Mouse (Mus musculus): ENCODE measurements around the gene Defb11. TPM values are rescaled to one million over a fixed set of nuclear protein-coding genes. Genes with fewer than 3 reads are reported as not detected.

Defb11 gene
- total RNA-seq (2023) = not detected

GRCm38 (mm10) chr8:21906290-21906689 lies at the start of gene Defb11:
Gene Defb11, minus strand, starts transcription at chr8:21906412.

GRCm38 (mm10) chr8:21946462-21946861 lies 40.2 kb upstream of the Defb11 start, which contains the start of gene Defb13:
Gene Defb13, plus strand, starts transcription at chr8:21946762.

GRCm38 (mm10) chr8:21938052-21938451 lies 31.8 kb upstream of the Defb11 start, which contains the start of gene Defb35:
Gene Defb35, plus strand, starts transcription at chr8:21938352.

GRCm38 (mm10) chr8:21932610-21933009 lies 26.4 kb upstream of the Defb11 start, which contains the start of gene Defb15:
Gene Defb15, minus strand, starts transcription at chr8:21932710.

GRCm38 (mm10) chr8:21885321-21885720 lies 20.9 kb downstream of the Defb11 start, which contains the start of gene Defb9:
Gene Defb9, minus strand, starts transcription at chr8:21885421.

GRCm38 (mm10) chr8:21858586-21858985 lies 47.6 kb downstream of the Defb11 start, which contains the start of gene Defb10:
Gene Defb10, plus strand, starts transcription at chr8:21858901.

Other genes starting within 250 kb of the Defb11 start
- not detected for gene Defa34, start 240.6 kb downstream of the Defb11 start, total RNA-seq (2023)
- gene AY761184, start 202.8 kb downstream of the Defb11 start, total RNA-seq (2023) = not detected
- not detected for gene Defa24, start 171.9 kb downstream of the Defb11 start, total RNA-seq (2023)
- gene Defb50, start 82.9 kb downstream of the Defb11 start, total RNA-seq (2023) = not detected
- gene Defb2, start 66.5 kb downstream of the Defb11 start, total RNA-seq (2023) = not detected
- gene Defb10, start 47.5 kb downstream of the Defb11 start, total RNA-seq (2023) = not detected
- not detected for gene Defb9, start 21.0 kb downstream of the Defb11 start, total RNA-seq (2023)
- gene Defb15, start 26.3 kb upstream of the Defb11 start, total RNA-seq (2023) = not detected
- gene Defb35, start 31.9 kb upstream of the Defb11 start, total RNA-seq (2023) = not detected
- gene Defb13, start 40.4 kb upstream of the Defb11 start, total RNA-seq (2023) = not detected
- not detected for gene Fam90a1a, start 52.3 kb upstream of the Defb11 start, total RNA-seq (2023)
- gene Ccdc70, start 63.4 kb upstream of the Defb11 start, total RNA-seq (2023) = not detected
- gene Atp7b, start 153.9 kb upstream of the Defb11 start, total RNA-seq (2023) = 0.15 TPM
- gene Alg11, start 154.3 kb upstream of the Defb11 start, total RNA-seq (2023) = 24.6 TPM
- not detected for gene Nek5, start 218.6 kb upstream of the Defb11 start, total RNA-seq (2023)